Mouse (Mus musculus): ENCODE measurements around the gene Slc51b.

- TF ChIP-seq CTCF (IDR thresholded peaks at IDR 0.05; ENCODE audit: low read depth) (no peak), EP300 (IDR thresholded peaks at IDR 0.05; ENCODE audit: low read depth) (no peak)
Measured at GRCm38 (mm10) chr9:65435671-65436301, 13.0 kb upstream of the Slc51b start, which contains the start of gene Mtfmt.

All from heart, postnatal 0 days (tissue).